Mouse (Mus musculus) spleen, postnatal 4 days (tissue): ENCODE data around the gene Ptpa.
"Not testable (repeated sequence)": the region's sequence is repeated elsewhere in the genome, so short reads cannot be mapped to it uniquely, and the experiment has no call there.

ENCODE experiments used
- DNase-seq, 2 experiments: peaks; one replicate each; pipeline ENCODE4 v3.0.0; 2022; ENCODE audit warnings: low spot score in 2 of 2

Ptpa gene

GRCm38 (mm10) chr2:30402351-30402826, 13.4 kb upstream of the Ptpa start:
- no peak for DNase-seq

GRCm38 (mm10) chr2:30402843-30403242, 13.0 kb upstream of the Ptpa start:
- DNase-seq: no peak

DNA sequence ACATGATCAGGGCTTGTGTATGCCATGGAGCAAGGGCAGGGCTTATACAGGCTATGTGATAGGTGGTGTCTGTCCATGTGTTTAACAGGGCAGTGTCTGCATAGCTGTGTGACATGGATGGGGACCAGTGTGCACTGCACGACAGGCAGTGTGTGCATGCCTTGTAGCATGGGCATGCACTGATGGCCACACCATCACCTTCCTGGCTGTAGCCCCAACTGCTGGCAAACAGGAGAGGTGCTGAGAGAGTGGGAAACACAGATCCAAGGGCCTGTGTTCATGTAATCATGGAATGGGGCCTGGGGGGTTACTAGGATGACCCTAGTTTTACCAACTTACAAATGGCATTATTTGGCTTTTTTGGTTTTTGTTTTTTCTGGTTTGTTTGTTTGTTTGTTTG, 12.0 kb upstream of the Ptpa start:
- DNase-seq: no peak

DNA sequence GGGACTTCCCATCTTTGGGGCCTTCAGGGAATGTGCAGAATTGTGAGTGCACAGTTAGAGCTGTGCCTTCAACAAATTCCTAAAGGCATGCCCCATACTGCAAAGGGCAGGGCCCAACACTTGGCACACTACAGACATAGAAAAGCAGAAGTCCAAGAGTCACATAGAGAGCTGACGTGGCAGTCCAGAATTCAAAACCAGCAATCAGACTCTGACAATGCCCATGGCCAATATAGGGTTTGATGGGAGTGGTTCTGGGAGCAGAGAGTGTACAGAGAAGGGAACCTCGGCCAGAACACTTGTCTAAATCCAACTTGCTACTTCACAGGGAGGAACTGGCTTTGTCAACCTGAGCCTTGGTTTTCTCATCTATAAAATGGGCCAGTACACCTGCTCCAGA, 8.6 kb upstream of the Ptpa start:
- no peak for DNase-seq

DNA sequence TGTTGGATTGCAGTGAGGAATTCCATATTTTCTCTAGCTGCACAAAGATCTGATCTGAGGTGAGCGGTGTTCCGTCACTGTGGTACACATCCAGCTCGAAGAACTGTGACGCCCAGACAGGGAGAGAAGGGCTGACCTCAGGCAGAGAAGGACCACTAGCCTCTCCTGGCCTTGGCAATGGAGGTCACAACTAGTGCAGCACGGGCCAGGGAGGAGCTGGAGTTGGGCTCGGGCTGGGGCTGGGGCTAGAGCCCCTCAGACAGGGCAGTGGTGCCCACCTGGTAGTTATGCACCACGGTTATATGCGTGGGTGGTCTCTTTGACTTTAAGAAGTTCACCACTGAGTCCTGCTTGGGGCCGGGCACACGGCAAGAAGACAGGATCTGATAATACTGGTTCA, 8.1 kb upstream of the Ptpa start:
- DNase-seq: no peak

DNA sequence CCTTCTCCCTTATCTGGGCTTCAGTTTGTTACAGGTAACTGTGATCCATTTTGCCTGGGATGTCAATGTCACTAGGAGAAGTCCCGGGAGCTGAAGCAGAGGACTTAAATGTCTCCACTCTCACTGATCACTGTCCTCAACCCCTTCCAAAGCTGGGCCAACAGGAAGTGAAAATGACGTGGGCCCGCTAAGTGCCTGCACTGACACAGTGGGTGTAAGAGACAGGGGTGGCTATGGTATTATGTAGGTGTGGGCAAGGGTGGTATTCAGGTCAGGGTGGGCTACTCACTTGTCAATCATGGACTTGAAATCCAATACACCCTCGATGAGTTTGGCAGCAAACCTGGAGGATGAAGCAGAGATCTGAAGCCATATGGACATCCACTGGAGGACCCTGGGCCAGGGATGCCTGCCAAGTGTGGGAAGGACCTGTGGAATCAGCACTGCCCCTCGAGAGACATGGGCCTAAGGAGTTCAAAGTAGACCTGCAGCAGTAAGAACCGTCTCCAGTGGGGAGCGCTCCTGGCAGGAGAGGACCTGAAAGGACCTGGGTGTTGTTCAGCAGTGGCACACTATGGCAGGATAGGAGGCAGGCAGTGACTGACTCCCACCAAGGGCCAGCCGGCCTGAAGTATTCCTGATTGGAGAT, 7.3 kb upstream of the Ptpa start:
- DNase-seq: peak in 1 of 2 experiments; percentile 59

- DNase-seq: no peak
These were observed 6.2 kb upstream of the Ptpa start for GRCm38 (mm10) chr2:30409454-30410176.

DNA sequence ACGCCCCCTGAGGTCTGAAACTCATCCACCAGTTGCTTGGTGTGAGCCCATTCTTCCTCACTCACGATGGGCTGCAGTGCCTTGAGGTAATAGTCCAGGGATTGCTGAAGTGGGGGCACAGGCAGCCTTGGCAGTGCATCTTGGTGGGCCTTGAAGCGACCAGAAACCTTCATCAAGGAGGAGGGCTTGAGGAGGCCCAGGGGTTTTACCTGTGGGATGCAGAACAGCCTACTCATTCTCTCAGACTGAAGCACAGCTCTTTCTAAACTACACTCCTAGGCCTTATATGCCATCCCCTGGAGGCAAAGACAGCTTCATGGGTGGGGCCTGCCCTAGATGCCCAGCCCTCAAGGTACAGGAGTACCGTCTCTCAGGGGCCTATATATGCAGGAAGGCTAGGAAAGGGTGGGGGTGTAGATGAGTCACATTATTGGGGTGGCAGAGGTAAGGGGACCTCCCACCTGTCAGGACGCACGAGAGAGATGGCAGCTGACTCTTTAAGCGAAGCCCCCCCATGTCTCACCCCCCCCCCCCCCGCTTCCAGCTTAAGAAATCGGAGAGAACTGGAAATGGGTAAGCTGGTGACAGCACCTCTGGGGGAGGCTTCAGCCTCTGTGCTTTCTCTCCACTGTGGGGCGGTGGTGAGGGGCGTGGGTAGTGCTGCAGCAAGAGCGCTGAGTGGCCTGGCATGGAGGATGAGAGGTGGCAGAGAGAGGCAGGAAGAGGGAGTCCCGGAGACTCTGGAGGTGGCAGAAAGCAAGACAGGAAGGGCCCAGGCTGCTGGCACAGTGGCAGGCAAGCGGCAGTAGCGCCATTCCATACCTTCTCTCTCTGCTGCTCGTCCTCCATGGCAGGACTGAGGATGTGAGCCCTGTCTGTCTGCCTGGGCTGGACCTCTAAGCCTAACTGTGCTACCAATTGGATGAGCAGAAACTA, 2.5 kb upstream of the Ptpa start:
- DNase-seq: no peak

GRCm38 (mm10) chr2:30414101-30414500, 1.7 kb upstream of the Ptpa start:
- peak in 1 of 2 experiments; percentile 60 for DNase-seq

DNA sequence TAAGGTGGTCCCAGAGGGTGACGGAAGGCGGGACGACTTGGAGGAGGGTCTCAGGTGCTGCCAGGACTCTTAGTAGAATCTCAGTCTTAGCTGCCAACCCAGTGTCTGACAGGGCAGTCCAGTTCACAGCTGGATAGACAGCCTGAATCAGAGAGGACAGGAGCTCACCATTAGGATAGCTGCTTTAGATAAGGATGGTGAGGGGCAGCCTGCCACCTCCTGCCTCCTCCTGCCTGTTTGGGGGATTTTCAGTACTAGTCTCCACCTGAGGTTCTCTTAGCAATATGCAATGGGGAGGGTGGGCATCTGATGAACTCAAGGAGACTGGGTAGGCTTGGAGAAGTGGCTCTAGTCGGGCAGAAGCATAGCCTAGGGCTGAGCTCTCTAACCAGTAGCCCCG, 1.2 kb upstream of the Ptpa start:
- peak in 1 of 2 experiments; percentile 66 for DNase-seq

- DNase-seq: peak; percentile 93 to 95
These were observed 493 bp upstream of the Ptpa start, which contains the start of gene Crat for GRCm38 (mm10) chr2:30415157-30415935. Gene Crat, minus strand, starts transcription at chr2:30415813.

GRCm38 (mm10) chr2:30416649-30416965, 768 bp downstream of the Ptpa start:
- DNase-seq: no peak

GRCm38 (mm10) chr2:30417154-30417553, 1.3 kb downstream of the Ptpa start:
- DNase-seq: not testable (repeated sequence)

GRCm38 (mm10) chr2:30417595-30418165, 1.8 kb downstream of the Ptpa start:
- peak in 1 of 2 experiments; percentile 38 for DNase-seq

GRCm38 (mm10) chr2:30418259-30418658, 2.4 kb downstream of the Ptpa start:
- DNase-seq: no peak

DNA sequence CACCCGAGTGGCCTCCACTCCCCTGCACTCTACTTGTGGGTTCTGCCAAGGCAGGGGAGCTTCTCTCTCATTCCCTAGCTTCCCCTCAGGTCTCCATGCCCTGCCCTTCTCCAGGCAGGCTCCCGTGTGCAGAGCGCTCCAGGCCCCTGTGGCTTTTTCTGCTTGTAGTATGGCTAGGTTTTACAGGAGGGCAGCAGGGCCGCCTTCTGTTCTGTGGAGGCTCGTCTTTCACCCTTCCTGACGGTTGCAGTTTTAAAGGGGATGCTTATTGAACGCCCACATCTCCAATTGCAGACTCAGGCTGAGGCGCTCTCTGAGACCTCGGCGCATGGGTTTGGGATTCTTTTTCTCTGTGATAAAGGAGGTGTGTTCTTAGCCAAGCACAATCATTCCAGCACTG, 3.3 kb downstream of the Ptpa start:
- no peak for DNase-seq

GRCm38 (mm10) chr2:30421432-30421831, 5.6 kb downstream of the Ptpa start:
- no peak for DNase-seq

- no peak for DNase-seq
These were observed 13.3 kb downstream of the Ptpa start for GRCm38 (mm10) chr2:30429156-30429555.

DNA sequence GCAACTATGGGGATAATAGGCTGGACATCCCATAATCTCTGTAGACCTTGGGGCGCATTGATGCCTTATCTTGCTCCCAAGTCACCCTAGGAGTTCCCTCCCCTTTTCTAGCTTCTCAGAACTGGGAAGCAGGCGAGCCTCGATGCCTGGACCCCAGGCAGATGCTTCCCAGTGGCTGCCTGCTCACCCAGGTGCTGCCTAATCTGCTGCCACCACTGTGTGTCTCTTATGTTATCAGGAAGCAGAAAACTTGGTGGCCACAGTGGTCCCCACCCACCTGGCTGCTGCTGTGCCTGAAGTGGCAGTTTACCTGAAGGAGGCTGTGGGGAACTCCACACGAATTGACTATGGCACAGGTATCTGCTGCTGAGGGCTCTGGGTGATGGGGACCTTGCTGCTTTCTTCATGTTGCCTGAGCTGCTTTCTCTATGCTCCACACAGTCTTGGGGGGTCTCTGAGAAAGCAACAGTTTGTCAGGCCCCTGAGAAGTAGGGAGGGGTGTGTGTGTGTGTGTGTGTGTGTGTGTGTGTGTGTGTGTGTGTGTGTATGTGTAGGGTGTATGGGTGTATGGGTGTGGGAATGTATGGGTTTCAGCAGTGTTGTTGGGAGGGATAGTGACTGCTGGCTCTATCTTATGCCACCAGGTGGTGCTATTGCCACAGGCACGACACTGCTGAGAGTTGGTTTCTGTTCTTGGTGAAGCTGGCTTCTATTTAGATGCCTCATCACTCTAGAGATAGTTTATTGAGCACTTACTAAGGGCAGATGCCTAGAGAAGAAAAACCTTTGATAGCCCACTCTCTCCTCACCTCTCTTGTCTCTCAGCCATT, 19.7 kb downstream of the Ptpa start:
- peak; percentile 74 to 82 for DNase-seq

- no peak for DNase-seq
These were observed 20.3 kb downstream of the Ptpa start for GRCm38 (mm10) chr2:30436156-30436545.
